ENCODE assay signal across 7 mouse cellular contexts in the genomic region with DNA sequence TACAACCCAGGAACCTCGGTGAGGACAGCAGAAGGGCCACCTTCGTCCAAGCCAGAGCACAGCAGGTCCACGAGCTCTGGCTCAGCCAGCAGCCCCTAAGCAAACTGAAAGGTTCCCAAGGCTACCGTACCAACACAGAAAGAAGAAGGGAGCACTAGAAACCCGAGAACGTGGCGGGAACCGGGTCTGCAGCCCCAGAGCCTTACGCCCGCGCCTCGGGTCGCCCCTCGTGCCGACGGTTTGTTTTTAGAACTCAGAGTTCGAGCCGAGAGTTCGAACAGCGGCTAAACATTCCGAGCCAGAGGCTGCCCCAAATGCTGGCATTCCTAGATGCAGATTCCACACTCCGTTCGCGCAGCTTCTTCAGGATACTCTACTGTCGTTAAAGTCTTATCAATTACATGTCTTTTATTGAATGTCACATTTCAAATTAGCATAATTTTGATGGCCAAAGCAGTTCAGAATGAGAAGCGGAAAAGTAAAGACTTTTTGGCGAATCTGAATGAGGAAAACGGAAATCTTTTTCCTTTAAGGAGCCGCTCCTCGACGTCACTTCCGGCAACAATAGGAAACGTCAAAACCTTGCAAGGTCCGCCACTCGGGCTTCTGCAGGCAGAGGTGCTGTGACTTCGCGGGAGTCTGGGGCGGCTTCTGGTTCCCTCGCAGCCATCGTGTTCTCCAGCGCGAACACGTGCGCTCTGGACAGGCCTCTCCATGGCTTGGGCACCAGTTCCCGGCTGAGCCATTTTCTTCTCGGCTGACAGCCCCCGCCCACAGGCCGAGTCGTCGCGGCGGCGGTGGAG. TPM values are rescaled to one million over a fixed set of nuclear protein-coding genes. Genes with fewer than 3 reads are reported as not detected.
DNase-seq lines count a peak whose midpoint lies in the region; ATAC-seq lines count a peak whose summit lies in the region.

TSS of gene Cep44 (minus strand) at position 490 of the 803 bp plus-strand sequence.
TSS of gene Fbxo8 (plus strand) at position 533 of the 803 bp plus-strand sequence.

- DNase-seq in adrenal gland, postnatal 25 days = peak; percentile 73
- DNase-seq in heart, adult 11 months = peak; percentile 97
- peak; percentile 87 for DNase-seq in kidney, adult 18-20 months
- peak; percentile 85 for DNase-seq in limb, embryonic 11.5 days (ENCODE audit: low spot score)
- DNase-seq in midbrain, embryonic 14.5 days = peak; percentile 97
- DNase-seq in spleen, adult 18-20 months = peak; percentile 56 to 75

- peak; percentile 82 for ATAC-seq in embryonic facial prominence, embryonic 12.5 days (ENCODE audit: insufficient number of reproducible peaks, insufficient read depth, low FRiP score, low TSS enrichment)
- peak; percentile 85 for ATAC-seq in limb, embryonic 11.5 days (ENCODE audit: insufficient number of reproducible peaks, low FRiP score, low TSS enrichment, low read depth)
- peak; percentile 91 for ATAC-seq in midbrain, embryonic 14.5 days (ENCODE audit: low FRiP score, low TSS enrichment)

- no peaks in the 10 kb centered on the region for H3K9me3 ChIP-seq in embryonic facial prominence, embryonic 12.5 days
- no peaks in the 10 kb centered on the region for H3K9me3 ChIP-seq in limb, embryonic 11.5 days (ENCODE audit: control insufficient read depth, low read length)
- no peaks in the 10 kb centered on the region for H3K9me3 ChIP-seq in midbrain, embryonic 14.5 days (ENCODE audit: control insufficient read depth, low read length)

- H3K4me1 ChIP-seq in embryonic facial prominence, embryonic 12.5 days = peaks cover 8% of the 10 kb centered on the region; the same call in 1 of the 2 replicates
- peaks cover 5% of the 10 kb centered on the region; the same call in 1 of the 2 replicates for H3K4me1 ChIP-seq in limb, embryonic 11.5 days (ENCODE audit: control insufficient read depth, insufficient read depth, low read length)
- peaks cover 11% of the 10 kb centered on the region for H3K4me1 ChIP-seq in midbrain, embryonic 14.5 days (ENCODE audit: control insufficient read depth, insufficient read depth, low read length)

- H3K4me3 ChIP-seq in embryonic facial prominence, embryonic 12.5 days = peak within 1 kb of the TSS; percentile 97
- peak within 1 kb of the TSS; percentile 96 for H3K4me3 ChIP-seq in limb, embryonic 11.5 days (ENCODE audit: low read depth, low read length)
- peak within 1 kb of the TSS; percentile 94 for H3K4me3 ChIP-seq in midbrain, embryonic 14.5 days (replicated peaks; ENCODE audit: low read depth, low read length)

- peak within 1 kb of the TSS; percentile 53 for H3K4me2 ChIP-seq in embryonic facial prominence, embryonic 12.5 days (replicated peaks)
- peak within 1 kb of the TSS; percentile 60 for H3K4me2 ChIP-seq in limb, embryonic 11.5 days (ENCODE audit: low read depth, severe bottlenecking)
- peak within 1 kb of the TSS; percentile 57 for H3K4me2 ChIP-seq in midbrain, embryonic 14.5 days (ENCODE audit: low read length)

- peak within 1 kb of the TSS; percentile 78 for H3K9ac ChIP-seq in embryonic facial prominence, embryonic 12.5 days
- H3K9ac ChIP-seq in limb, embryonic 11.5 days (ENCODE audit: low read length) = peak within 1 kb of the TSS; percentile 74
- H3K9ac ChIP-seq in midbrain, embryonic 14.5 days (replicated peaks; ENCODE audit: low read length) = peak within 1 kb of the TSS; percentile 70

- under 1% methylated on average over 53 of the region's 53 CpGs for WGBS in embryonic facial prominence, embryonic 12.5 days
- under 1% methylated on average over 53 of the region's 53 CpGs for WGBS in limb, embryonic 11.5 days
- under 1% methylated on average over 53 of the region's 53 CpGs for WGBS in midbrain, embryonic 14.5 days

- no peaks in the 10 kb centered on the region for H3K27me3 ChIP-seq in embryonic facial prominence, embryonic 12.5 days
- H3K27me3 ChIP-seq in limb, embryonic 11.5 days (ENCODE audit: control insufficient read depth, insufficient read depth, low read length) = no peaks in the 10 kb centered on the region
- no peaks in the 10 kb centered on the region for H3K27me3 ChIP-seq in midbrain, embryonic 14.5 days (ENCODE audit: control insufficient read depth, insufficient read depth, low read length)

- peak within 1 kb of the TSS; percentile 83 for H3K27ac ChIP-seq in embryonic facial prominence, embryonic 12.5 days
- H3K27ac ChIP-seq in limb, embryonic 11.5 days (replicated peaks; ENCODE audit: low read depth, low read length) = peak within 1 kb of the TSS; percentile 17
- peak within 1 kb of the TSS; percentile 88 for H3K27ac ChIP-seq in midbrain, embryonic 14.5 days (replicated peaks; ENCODE audit: low read depth, low read length)

- no peaks in the 10 kb centered on the region for H3K36me3 ChIP-seq in embryonic facial prominence, embryonic 12.5 days
- no peaks in the 10 kb centered on the region for H3K36me3 ChIP-seq in limb, embryonic 11.5 days (ENCODE audit: control insufficient read depth, insufficient read depth, low read length)
- peaks cover 5% of the 10 kb centered on the region; the same call in 1 of the 2 replicates for H3K36me3 ChIP-seq in midbrain, embryonic 14.5 days (ENCODE audit: control insufficient read depth, insufficient read depth, low read length)

RNA-seq across cellular contexts. Expression of gene Cep44, which starts in this region (rescaled TPM):
- 29.4 and 32.2 TPM in 2 replicates for total RNA-seq in adrenal gland, postnatal 25 days (2021)
- 40.8 and 41.8 TPM in 2 replicates for polyA plus RNA-seq in embryonic facial prominence, embryonic 12.5 days (2016; fragmentation: Nextera tagmentation; extraction: Ambion mirVana)
- 49.4 and 50.1 TPM in 2 replicates for polyA plus RNA-seq in limb, embryonic 11.5 days (2014; fragmentation: Nextera tagmentation; extraction: Ambion mirVana)
- polyA plus RNA-seq in midbrain, embryonic 14.5 days (2014; fragmentation: Nextera tagmentation; extraction: Ambion mirVana) = 26.5 and 28.2 TPM in 2 replicates

RNA-seq across cellular contexts. Expression of gene Fbxo8, which starts in this region (rescaled TPM):
- 53.2 and 57.3 TPM in 2 replicates for total RNA-seq in adrenal gland, postnatal 25 days (2021)
- polyA plus RNA-seq in embryonic facial prominence, embryonic 12.5 days (2016; fragmentation: Nextera tagmentation; extraction: Ambion mirVana) = 33.2 and 34.3 TPM in 2 replicates
- 54.2 and 58.2 TPM in 2 replicates for polyA plus RNA-seq in limb, embryonic 11.5 days (2014; fragmentation: Nextera tagmentation; extraction: Ambion mirVana)
- polyA plus RNA-seq in midbrain, embryonic 14.5 days (2014; fragmentation: Nextera tagmentation; extraction: Ambion mirVana) = 44.3 and 46.1 TPM in 2 replicates

Comparison
In these comparisons a context has a peak if more than half of its experiments do, and no peak if none do; other contexts are left out.
1. Peak in every context shown above with its lines: DNase-seq, ATAC-seq, H3K4me3 ChIP-seq and H3K27ac ChIP-seq.
2. H3K27ac ChIP-seq: peak in every context shown above with its lines; median percentile 88 in midbrain, embryonic 14.5 days; 83 in embryonic facial prominence, embryonic 12.5 days; 17 in limb, embryonic 11.5 days.